Mouse (Mus musculus) myocyte (in vitro differentiated cells): ENCODE measurements around the gene Nup107.

ENCODE experiments used
- REST ChIP-seq: IDR thresholded peaks from one replicate; pipeline ENCODE4 v1.6.1; 2011; ENCODE audit warnings: mild to moderate bottlenecking, control low read depth, moderate library complexity; ENCODE audit not compliant: insufficient read depth, insufficient read length
- TCF3 ChIP-seq: IDR thresholded peaks from one replicate; pipeline ENCODE4 v1.6.1; 2011; ENCODE audit warnings: low read depth, control low read depth; ENCODE audit not compliant: insufficient read length

DNA sequence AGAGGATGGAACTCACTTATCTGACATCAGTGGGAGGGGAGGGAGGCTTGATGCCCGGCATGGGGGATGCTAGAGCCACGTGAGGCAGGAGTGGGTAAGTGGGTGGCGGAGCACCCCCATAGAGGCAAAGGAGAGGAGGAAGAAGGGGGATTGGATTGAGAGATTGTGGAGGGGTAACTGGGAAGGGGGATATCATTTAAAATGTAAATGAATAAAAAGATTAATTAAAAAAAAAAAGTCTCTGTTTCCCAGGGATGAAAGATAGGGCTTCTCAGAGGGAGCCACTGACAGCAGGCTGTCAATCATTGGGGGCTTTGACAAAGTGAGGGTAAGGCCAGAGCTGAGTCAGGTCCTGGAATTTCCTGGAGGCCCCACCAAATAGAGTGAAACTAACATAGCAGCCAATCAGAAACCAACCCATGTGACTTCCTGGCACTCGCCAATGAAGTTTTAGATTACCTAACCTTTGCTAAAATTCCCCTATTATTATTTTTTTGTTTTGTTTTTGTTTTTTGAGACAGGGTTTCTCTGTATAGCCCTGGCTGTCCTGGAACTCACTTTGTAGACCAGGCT lies 77.5 kb downstream of the Nup107 start:
- TF ChIP-seq TCF3 (no peak), REST (no peak)
